Mouse (Mus musculus): ENCODE results near the gene Lyrm7. TPM values are rescaled to one million over a fixed set of nuclear protein-coding genes. Genes with fewer than 3 reads are reported as not detected.
"Not testable (repeated sequence)": the region's sequence is repeated elsewhere in the genome, so short reads cannot be mapped to it uniquely, and the experiment has no call there.

The Lyrm7 gene
- total RNA-seq, 2 experiments from 2014 or later, result 22.1 to 25.0 TPM

DNA sequence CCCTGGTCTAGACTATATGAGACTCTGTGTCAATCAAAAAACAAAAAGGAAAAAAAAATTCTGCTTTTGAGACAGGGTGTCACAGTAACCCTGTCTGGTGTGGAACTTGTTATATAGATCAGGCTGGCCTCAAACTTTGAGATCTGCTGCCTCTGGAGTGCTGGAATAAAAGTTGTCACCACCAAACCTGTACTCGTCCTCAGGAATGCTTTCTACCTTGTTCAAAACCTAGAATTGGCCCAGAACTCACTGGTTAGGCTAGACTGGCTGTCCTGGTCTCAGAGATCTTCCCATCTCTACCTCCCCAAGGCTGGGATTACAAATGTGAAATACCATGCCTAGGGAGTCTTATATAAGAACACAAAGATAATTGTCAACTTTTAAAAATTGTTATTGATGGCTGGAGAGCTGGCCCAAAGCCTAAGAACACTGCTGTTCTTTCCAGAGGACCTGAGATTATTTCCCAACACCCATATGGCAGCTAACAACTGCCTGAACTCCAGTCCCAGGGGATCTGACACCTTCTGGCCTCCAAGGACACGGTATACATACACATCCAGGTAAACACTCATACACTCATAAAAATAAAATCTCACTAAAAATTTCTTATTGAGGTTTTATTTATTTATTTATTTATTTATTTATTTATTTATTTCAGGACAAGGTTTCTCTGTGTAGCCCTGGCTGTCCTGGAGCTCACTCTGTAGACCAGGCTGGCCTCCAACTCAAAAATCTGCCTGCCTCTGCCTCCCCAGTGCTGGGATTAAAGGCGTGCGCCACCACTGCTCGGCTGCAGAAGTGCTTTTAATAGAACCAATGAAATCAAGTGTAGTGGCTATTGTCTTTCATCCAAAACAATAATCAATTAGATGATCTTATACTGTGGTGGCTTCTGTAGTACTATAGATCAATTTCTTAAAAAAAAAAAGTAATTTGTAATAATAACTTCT is 1.0 kb upstream of the Lyrm7 start:
- no peak for DNase-seq (ENCODE audit: extremely low spot score in 1 of 2, low spot score in 2 of 2)
- intact Hi-C loops (cut with DNase I), result loop anchor here (2.0 to 10.0 kb wide), 3 partner anchors 75 to 297 kb away; partner anchors contain the start of gene Cdc42se2

DNA sequence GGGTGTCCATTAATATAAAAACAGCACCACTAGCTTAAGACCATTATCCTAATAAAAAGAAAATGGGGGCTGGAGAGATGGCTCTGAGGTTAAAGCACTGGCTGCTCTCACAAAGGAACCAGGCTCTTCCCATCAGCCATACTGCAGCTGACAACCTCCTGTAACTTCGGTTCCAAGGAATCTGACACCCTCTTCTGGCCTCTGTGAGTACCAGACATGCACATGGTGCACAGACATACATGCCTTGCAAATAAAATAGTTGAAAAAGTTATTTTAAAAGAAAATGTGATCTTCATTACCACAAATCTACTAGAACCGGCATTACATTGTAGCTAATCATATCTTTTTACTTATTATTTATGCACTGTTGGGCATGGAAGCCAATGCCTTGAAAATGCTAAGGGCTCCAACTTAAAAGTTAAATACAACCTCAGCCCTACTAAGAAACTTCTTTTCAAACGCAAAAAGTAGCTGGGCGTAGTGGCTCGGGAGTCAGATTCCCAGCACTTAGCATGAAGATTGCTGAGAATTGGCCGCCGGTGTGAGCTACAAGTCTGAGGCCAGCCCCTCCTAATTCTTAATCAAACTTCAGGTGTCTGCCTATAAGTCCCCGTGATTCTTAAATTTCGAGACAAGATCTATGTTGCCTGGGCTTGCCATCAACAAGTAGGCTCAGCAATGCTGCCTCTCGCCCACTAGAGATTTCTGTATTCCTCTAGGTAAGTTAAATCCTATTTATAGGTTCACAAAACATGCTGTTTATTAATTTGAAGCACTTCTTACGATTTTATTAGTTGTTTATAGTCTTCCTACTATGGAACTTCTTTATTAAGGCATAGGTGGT is 1.2 kb downstream of the Lyrm7 start:
- intact Hi-C loops (cut with DNase I), result loop anchor here (2.0 to 10.0 kb wide), 2 partner anchors 73 to 295 kb away; partner anchors contain the start of gene Cdc42se2
- no peak for DNase-seq (ENCODE audit: extremely low spot score in 1 of 2, low spot score in 2 of 2)

DNA sequence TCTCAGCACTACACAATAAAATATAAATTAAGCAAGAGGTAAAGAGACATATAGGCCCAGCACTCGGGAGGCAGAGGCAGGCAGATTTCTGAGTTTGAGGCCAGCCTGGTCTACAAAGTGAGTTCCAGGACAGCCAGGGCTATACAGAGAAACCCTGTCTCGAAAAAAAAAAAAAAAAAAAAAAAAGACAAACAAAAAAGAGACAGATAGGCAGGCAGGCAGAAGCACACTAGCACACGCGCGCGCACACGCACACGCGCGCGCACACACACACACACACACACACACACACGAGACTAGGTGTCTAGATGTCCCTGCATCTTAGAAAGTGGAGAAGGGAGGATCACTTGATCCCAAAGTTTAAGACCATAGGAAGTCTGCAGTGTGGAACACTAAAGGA is 1.8 kb downstream of the Lyrm7 start:
- DNase-seq (ENCODE audit: extremely low spot score in 1 of 2, low spot score in 2 of 2); intact Hi-C loops (cut with DNase I): not testable (repeated sequence)

DNA sequence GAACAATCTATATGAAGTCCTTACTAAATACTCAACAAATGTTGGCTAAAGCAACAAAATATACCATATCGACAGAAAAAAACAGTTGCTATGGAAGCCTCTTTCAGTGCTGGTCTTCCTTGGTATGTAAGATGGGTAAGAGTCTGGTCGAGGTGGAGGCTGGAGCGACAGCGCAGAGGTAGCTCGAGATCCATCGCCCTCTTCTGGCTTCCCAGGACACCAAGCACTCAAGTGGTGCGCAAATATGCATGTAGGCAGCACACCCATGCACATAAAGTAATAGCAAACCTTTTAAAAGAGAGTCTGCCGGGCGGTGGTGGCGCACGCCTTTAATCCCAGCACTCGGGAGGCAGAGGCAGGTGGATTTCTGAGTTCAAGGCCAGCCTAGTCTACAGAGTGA is 9.1 kb downstream of the Lyrm7 start:
- intact Hi-C loops (cut with DNase I), result no loop called here
- no peak for DNase-seq (ENCODE audit: extremely low spot score in 1 of 2, low spot score in 2 of 2)

DNA sequence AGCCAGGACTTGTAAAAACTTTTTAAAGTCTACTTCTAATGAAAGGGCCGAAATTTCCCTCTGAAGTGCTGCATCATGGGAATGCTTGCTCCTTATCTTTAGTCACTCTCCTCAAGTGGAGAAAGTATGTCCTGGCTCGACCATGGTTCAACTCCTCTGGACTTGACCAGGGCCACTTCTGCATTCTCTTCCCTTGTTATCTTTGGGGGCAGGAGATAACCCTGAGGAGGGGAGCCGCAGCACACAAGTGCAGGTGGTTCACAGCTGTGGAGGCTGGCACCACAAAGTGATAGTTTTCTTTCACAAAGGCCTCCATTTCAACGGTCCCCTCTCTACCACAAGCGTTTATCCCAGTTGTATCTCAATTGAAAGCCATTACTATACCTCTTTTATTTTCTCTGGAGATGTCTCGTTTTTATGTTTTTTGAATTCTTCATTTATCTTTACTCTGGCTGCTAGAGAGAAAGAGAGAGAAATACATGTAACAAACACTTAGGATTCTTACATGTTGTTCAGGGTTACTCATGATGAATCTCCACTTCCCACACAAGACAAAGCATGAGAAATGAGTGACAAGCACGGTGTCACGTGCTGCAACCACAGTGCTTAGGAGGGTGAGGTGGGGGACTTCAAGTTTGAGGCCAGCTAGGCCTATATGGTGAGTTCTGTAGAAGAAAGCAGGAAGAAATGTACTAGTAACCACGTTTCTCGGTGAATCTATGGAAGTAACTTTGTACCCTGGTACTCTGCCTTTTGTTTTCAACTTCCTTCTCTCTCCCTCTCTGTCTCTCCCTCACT is 10.6 kb downstream of the Lyrm7 start:
- intact Hi-C loops (cut with DNase I), result no loop called here
- DNase-seq (ENCODE audit: extremely low spot score in 1 of 2, low spot score in 2 of 2), result no peak

DNA sequence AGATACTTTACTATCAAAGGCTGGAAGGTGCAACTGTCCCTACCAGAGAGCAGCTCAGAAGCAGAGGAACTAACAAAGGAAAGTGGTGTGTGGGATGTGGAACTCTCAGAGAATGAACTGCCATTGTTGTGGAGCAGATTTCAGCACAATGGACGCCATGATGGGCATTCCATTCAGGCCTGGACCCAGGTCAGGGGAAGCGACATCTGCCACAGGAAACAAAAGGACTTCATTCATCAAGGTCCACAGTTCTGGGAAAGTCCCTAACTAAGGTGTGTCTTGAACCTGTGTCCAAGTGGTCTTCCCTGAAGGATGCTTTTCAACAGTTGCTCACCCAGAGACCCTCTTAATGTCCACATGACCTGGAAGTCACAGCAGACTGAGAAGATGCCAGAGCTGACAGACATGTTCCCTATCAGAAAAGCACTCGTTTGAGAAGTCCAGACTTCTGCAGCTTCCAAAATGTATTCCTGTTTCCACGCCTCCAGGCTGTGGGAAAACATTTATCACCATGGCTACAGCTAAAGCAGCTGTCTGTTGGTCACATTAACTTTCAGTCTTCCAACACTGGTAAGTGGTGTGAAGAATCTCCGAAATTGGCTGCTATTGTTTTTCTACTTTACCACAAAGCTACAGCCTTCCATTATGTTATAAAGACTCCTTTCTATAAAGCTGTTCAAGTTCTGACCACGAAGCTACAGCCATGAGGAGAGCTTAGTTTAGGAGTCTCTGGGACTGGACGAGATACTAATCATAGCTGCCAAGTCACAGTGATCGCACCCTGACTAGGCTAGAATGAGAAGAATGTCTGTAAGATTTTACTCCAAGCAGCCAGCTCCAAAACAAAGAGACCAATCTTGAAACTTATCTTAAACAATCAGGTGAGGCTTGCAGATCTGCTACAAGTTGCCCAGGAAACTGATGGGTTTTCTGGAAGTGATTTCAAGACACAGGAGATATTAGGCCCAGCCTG is 15.0 kb downstream of the Lyrm7 start:
- intact Hi-C loops (cut with DNase I), result no loop called here
- no peak for DNase-seq (ENCODE audit: extremely low spot score in 1 of 2, low spot score in 2 of 2)

DNA sequence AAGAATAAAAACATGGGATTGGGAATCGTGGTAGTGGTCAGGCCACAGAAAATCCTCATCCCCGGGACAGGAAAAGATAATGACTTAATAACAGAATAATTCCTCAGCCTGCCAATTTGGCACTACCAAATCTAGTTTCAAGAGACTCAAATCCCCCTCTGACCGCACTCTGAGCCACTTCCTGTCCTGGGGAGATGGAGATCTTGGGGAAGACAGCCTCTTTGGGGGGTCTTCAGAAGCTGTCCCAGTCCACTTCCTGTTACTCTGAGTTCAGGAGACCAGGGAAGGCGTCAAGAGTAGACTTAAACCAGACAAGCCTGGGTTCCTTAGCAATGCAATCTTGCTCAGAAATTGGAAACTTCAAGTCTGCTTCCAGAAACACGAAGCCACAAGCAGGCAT is 15.8 kb downstream of the Lyrm7 start:
- no peak for DNase-seq (ENCODE audit: extremely low spot score in 1 of 2, low spot score in 2 of 2)
- intact Hi-C loops (cut with DNase I), result loop anchor here (5.0 kb wide), 1 partner anchor 58 kb away; the partner anchor contains the start of gene Cdc42se2

DNA sequence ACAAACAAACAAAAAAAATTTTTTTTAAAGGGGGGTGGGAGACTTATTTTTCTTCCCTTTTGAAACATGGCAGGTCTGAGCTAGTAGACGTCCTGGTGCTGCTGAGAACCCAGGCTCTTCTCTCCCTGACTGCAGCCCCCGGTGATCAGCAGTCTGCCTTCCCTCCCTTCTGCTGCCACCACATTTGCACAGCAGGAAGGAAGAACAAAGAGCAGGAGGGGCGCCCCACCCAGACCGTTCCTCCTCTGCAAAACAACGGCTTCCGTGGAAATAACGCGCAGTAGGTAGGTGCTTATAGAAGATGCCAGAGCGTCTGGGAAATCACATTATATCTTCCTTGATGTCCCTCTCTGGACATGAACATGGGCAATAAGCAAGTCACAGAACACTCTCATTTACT is 16.3 kb downstream of the Lyrm7 start:
- intact Hi-C loops (cut with DNase I), result loop anchor here (5.0 kb wide), 1 partner anchor 57 kb away; the partner anchor contains the start of gene Cdc42se2
- DNase-seq (ENCODE audit: extremely low spot score in 1 of 2, low spot score in 2 of 2), result no peak

DNA sequence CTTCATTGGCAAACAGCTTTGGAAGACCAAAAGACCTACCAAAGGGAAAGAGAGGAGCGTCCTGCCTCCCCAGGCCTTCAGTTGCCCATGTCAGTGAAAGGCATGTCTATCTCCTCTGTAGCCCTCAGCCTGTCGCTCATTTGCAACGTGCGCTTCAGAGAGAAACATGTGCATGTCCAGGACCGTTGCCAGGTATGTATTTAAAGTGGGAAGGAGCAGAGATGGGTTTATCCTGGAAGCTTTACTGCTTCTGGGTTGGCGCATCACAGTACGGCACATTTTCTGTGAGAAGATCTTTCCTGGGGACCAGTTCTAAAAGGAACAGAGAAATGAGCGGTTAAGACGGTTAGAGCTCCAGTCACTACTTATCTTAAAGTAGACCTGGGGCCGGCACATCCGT is 19.8 kb downstream of the Lyrm7 start:
- no peak for DNase-seq (ENCODE audit: extremely low spot score in 1 of 2, low spot score in 2 of 2)
- intact Hi-C loops (cut with DNase I), result loop anchor here (5.0 kb wide), 1 partner anchor 54 kb away; the partner anchor contains the start of gene Cdc42se2

DNA sequence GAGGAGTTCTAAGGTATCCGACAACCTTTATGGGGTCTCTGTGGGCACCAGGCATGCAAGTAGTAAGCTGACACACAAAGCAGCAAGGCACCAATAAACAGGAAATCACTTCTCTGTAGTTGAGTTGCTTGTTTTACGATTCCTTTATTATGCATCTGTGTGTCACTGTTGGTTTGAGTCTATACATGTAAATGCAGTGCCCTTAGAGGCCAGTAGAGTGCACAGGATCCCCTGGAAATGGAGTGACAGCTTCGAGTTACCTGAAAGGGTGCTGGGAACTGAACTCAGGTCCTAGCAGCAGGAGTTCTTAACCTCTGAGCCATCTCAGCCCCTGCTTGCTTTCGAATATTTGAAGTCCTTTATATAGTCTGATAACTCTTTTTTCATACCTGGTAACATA is 21.0 kb downstream of the Lyrm7 start:
- no peak for DNase-seq (ENCODE audit: extremely low spot score in 1 of 2, low spot score in 2 of 2)
- intact Hi-C loops (cut with DNase I), result loop anchor here (5.0 kb wide), 1 partner anchor 52 kb away; the partner anchor contains the start of gene Cdc42se2

DNA sequence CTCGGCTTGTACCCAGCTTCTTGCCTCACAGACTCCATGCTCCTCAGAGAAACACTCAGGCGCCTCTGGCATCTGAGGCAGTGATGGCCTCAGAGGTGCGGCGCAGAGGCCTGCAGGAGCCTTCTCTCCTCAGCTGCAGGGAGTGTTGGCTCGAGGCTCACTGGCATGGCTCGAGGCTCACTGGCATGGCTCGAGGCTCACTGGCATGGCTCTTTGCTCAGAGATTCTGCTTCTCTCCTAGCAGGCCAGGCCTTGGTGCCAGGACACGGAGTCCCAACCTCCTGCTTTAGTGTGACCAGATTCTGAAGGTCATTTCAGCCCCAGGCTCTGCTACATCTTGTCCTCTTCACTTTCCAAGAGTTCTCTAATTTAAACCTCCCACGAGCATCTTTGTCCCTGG is 24.6 kb downstream of the Lyrm7 start:
- intact Hi-C loops (cut with DNase I), result no loop called here
- peak in 1 of 2 experiments; percentile 77 for DNase-seq (ENCODE audit: extremely low spot score in 1 of 2, low spot score in 2 of 2)

DNA sequence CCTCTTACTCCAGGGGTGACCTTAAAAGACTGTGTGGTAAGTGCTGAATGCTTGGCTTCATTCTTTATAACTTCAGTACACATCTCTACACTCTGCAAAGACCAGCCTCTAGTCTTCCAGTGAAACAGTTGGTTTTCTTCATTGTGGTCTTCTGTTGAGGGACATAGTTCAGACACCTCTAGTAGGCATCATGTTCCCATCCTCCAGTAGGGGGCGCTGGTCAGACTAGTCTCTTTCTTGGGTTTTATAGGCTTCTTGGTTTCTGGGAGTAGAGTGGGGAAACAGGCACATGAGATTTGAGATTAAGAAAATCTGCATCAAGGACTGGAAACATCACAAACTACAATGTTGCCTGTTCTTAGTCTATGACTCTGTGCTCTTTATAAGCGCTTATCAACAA is 26.1 kb downstream of the Lyrm7 start:
- intact Hi-C loops (cut with DNase I), result no loop called here

DNA sequence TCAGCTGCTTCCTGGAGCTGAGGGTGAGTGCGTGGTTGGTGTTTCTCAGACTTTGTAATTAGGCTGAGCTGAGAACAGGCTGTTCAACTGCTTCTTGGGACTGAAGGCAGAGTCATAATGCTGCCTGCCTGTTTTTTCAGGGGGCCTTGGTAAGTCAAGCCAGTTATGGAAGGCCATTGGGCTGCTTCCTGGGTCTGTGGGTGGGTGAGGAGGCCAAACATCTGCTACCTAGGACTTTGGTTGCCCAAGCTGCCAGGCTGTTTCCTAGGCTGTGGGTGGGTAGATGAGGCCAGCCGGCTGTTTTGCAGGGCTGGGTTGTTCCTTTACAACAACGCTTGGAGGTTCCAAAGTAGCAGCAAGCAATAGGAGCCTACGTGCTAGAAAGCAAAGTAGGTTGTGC is 26.9 kb downstream of the Lyrm7 start:
- peak; percentile 30 to 46 for DNase-seq (ENCODE audit: extremely low spot score in 1 of 2, low spot score in 2 of 2)
- intact Hi-C loops (cut with DNase I), result no loop called here

More for the DNA sequence above, 26.1 kb downstream of the Lyrm7 start:
- no peak for DNase-seq (ENCODE audit: extremely low spot score in 1 of 2, low spot score in 2 of 2)

DNA sequence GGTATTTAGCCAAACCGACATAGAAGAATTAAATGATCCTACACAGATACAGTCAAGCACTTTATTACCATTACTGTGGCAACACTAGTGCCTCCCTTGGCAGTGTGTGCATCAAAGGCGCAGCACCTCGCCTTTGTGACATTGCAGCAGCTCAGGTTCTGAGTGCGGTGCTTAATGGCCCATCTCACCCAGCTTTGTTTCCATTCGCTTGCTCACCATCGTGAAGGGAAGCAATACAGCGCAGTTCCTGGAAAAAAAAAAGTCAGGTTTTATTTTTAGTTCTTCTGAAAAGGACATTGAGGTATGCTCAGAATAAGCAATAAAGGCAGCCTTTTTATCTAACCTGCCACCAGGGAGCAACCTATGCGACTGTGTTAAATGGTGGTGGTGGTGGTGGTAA is 33.9 kb downstream of the Lyrm7 start:
- intact Hi-C loops (cut with DNase I), result no loop called here
- DNase-seq (ENCODE audit: extremely low spot score in 1 of 2, low spot score in 2 of 2), result no peak

DNA sequence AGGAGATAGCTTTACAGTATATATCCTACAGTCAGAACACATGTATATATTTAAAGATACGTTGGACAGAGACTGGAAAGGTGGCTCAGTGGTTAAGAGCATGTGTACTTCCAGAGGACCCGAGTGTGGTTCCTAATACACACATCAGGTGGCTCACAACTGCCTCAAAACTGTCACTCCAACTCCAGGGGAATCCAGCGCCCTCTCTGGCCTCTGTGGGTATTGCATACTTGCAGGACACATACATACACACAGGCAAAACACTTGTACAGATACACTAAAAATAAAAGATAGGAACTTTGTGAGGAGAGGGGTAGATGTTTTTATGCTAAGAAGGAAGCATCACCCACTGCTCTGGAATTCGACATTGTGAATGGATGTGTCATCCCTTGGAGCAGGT is 34.9 kb downstream of the Lyrm7 start:
- intact Hi-C loops (cut with DNase I), result no loop called here
- DNase-seq (ENCODE audit: extremely low spot score in 1 of 2, low spot score in 2 of 2), result no peak

DNA sequence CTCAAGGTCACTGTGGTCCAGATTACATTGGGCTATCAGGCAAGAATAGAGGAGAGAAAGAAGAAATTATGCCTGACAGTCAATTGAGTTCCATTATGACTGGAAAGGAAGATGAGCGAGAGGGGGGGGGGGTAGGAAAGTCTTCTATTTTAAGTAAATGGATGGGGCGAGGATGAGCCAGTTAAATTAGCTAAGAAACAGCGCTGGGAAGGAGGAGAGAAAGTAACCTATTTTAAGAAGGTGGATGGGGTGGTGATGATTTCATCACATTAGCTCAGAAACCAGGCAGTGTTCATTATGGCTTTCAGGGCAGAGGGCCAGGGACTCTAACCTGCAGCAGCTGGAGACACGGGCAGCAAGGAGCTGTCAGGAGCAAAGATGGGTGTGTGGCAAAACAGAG is 37.2 kb downstream of the Lyrm7 start:
- intact Hi-C loops (cut with DNase I), result no loop called here
- no peak for DNase-seq (ENCODE audit: extremely low spot score in 1 of 2, low spot score in 2 of 2)

DNA sequence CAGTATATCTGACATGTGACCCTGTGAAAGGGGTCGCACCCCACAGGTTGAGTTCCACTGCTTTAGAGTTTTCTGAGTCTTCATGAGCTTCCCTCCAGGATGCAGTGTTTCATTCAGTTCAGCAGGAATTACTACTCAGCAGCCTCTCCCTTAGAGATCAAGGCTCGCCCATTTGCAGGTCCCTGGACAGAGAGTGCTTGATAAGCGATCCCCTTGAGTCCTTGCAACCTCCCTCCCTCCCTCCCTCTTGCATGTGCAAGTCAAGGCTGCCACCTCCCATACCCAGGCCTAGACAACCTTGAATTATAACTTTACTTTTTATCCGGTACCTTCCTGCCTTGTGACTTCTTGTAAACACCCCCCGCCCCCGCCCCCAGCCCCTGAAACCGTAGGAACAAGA is 41.2 kb downstream of the Lyrm7 start:
- intact Hi-C loops (cut with DNase I), result no loop called here
- no peak for DNase-seq (ENCODE audit: extremely low spot score in 1 of 2, low spot score in 2 of 2)

DNA sequence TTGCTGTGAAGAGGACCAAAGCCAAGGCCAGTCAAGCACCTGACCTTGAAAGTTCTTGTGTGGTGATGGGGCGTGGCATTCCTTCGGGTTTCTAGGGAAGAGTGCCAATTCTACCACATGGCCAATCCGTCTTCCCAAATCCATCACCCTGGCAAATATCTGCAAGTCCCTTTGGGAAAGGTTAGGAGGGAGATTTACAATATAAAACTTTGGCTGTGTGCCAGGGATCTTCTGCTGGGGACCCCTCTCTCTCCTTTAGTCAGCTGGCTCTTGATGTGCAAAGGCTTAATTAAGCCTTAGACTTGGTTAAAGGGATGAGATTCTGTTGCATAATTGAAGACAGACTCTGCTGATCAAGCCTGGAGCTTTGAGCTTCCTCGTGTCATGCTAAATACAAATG is 43.3 kb downstream of the Lyrm7 start:
- intact Hi-C loops (cut with DNase I), result no loop called here
- DNase-seq (ENCODE audit: extremely low spot score in 1 of 2, low spot score in 2 of 2), result no peak
